Mouse (Mus musculus): Measurements from ENCODE around the gene Snurf.

Snurf gene

GRCm38 (mm10) chr7:59978646-59979045 lies 26.2 kb downstream of the Snurf start:
- no peak overlapping the region for H3K4me3 ChIP-seq (replicated peaks; ENCODE audit: low read length)
- peaks cover 26% of the 10 kb centered on the region for H3K36me3 ChIP-seq (ENCODE audit: insufficient read depth, low read length)
- H3K4me1 ChIP-seq (replicated peaks; ENCODE audit: low read depth, low read length), result no peaks in the 10 kb centered on the region
- no peak for TF ChIP-seq CTCF (conservative IDR thresholded peaks at IDR 0.05; ENCODE audit: low read length)
- no peak for TF ChIP-seq NANOG (IDR thresholded peaks at IDR 0.05; ENCODE audit: borderline replicate concordance, low read length)
- TF ChIP-seq POU5F1 (IDR thresholded peaks at IDR 0.05; ENCODE audit: borderline replicate concordance, low read length), result no peak
- no peaks in the 10 kb centered on the region for H3K27me3 ChIP-seq (ENCODE audit: insufficient read depth, low read length)
- no peaks in the 10 kb centered on the region for H3K9me3 ChIP-seq (ENCODE audit: low read length)
